Mouse (Mus musculus) adrenal gland, postnatal 14 days (tissue): ENCODE measurements around the gene Qtrt1. TPM values are rescaled to one million over a fixed set of nuclear protein-coding genes. Genes with fewer than 3 reads are reported as not detected.

ENCODE experiments used
- DNase-seq: peaks from one replicate; pipeline ENCODE4 v3.0.0; 2021; ENCODE audit warnings: mixed read lengths
- long read RNA-seq, 2 experiments: library from polyadenylated mRNA; stranded (forward); transcript quantifications; one replicate each; pipeline ENCODE4 v2.0.0; 2021
- total RNA-seq: library from RNA; stranded (reverse); gene quantifications from 2 replicates; pipeline ENCODE4 v1.2.3, GENCODE M21; 2021

The Qtrt1 gene
- 13.9 and 20.8 TPM in 2 replicates for total RNA-seq
- long read RNA-seq, experiment 1, transcript Qtrt1-201 (10 exons, 1,316 nt) = major isoform, 16 of 22 reads
- long read RNA-seq, experiment 1, partial matches to known transcripts = 0 of 22 reads
- long read RNA-seq, experiment 1, other reads (novel, unspliced or antisense) = 6 of 22 reads
- long read RNA-seq, experiment 2, transcript Qtrt1-201 (10 exons, 1,316 nt) = major isoform, 11 of 15 reads
- long read RNA-seq, experiment 2, partial matches to known transcripts = 1 of 15 reads
- long read RNA-seq, experiment 2, other reads (novel, unspliced or antisense) = 3 of 15 reads

- peak; percentile 90 for DNase-seq
Observed at GRCm38 (mm10) chr9:21411669-21412550, at the start of gene Qtrt1. Qtrt1 (plus strand) TSS chr9:21411837.

- peak; percentile 75 for DNase-seq
Observed at GRCm38 (mm10) chr9:21366541-21367220, 45.0 kb upstream of the Qtrt1 start.

- DNase-seq = peak; percentile 100
Observed at GRCm38 (mm10) chr9:21367357-21368111, 44.1 kb upstream of the Qtrt1 start, which contains the start of gene Ilf3. Ilf3 (plus strand) TSS chr9:21367871.

- DNase-seq = peak; percentile 86
Observed at GRCm38 (mm10) chr9:21368131-21368584, 43.5 kb upstream of the Qtrt1 start.

- DNase-seq = no peak
Observed at GRCm38 (mm10) chr9:21369080-21369479, 42.6 kb upstream of the Qtrt1 start.

GRCm38 (mm10) chr9:21370876-21371275 is 40.8 kb upstream of the Qtrt1 start:
- DNase-seq = no peak

- DNase-seq = no peak
Observed at GRCm38 (mm10) chr9:21372508-21372907, 39.1 kb upstream of the Qtrt1 start.

DNA sequence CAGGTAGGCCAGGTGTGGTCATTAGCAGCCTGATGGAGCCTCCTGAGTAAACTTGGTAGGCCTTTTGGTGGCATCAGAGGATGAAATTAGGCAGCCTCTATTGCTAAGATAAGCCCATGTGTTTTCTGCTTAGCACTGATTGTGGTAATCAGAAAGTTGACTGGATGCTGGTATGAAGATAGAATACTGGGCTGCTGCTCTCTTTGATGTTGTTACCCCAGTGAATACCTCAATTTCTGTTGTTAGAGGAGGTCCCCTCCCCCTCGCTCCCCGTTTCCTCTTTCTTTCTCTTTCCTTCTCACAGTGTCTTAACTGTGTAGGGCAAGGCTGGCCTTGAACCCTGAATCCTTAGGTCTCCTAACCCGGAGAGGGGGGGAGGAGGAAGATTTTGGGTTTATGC is 32.4 kb upstream of the Qtrt1 start:
- no peak for DNase-seq

DNA sequence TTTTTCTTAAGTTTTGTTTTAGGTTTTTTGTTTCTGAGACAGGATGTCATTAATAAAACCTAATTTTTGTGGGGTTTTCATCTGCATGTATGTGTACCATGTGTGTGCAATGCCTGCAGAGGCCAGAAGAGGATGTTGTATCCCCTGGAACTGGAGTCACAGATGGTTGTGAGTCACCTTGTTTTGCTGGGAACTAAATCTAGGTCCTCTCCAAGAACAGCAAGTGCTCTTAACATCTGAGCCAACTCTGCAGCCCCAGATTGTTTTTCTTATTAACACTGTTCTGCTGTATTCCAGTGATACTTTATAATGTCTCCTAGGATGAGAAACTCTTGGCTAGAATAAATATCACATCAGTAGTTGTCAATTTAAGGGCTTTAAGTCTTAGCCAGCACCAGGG is 30.8 kb upstream of the Qtrt1 start:
- no peak for DNase-seq

DNA sequence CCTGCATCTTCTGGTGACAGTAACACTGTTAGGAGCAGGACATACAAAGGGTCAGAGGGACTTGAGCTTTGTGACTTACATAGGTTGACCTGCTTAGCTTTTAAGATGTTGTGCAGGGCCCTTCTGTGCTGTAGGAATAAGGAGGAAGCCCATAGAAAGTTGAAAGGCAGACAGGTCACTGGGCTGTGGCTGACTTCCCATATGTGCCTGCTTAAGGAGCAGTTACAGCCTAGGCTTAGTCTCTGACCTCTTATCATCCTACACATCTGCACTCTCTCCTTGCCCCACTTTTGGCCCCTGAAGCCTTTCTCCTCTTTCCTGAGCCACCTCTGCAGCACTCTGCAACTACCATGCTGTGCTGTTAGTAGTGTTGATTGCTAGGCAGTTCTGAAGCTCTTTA is 27.7 kb upstream of the Qtrt1 start:
- no peak for DNase-seq

- DNase-seq = no peak
Observed at GRCm38 (mm10) chr9:21392646-21393175, 18.9 kb upstream of the Qtrt1 start.

DNA sequence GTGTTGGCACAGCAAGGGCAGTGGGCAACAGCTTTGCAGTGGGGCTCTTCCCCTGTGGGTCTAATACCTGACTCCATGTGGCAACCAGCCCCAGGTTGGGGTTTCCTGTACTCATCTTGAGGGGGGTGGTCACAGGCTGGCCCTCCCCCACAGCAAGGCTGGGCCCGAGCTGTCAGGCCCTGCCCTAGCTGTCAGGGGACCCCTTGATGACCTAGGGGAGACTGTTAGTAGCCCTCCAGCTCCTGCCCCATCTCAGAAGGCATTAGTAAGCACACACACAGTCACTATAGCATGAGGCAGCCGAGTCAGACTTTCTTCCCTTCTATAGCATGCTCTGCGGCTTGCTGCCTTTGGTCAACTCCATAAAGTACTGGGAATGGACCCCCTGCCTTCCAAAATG is 15.9 kb upstream of the Qtrt1 start:
- DNase-seq = no peak

GRCm38 (mm10) chr9:21397170-21397569 is 14.5 kb upstream of the Qtrt1 start:
- no peak for DNase-seq

- DNase-seq = no peak
Observed at GRCm38 (mm10) chr9:21401042-21401441, 10.6 kb upstream of the Qtrt1 start.

- no peak for DNase-seq
Observed at GRCm38 (mm10) chr9:21402764-21403253, 8.8 kb upstream of the Qtrt1 start.

DNA sequence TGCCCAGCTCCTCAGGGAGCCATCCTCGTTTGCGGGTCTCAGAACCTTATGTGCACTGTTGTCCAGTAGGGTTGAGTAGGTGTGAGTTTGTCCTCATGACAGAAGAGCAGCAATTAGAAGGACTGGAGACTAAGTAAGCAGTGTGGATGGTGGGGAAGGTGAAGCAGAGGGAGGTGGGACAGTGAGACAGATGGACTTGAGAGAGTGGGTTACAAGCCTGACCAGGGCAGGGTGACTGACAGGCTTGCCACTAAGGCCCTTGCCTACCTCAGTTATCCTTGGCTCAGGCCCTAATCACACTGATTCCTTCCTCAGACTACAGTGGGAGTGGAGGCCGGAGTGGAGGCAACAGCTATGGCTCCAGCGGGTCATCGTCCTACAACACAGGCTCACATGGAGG is 7.9 kb upstream of the Qtrt1 start:
- no peak for DNase-seq

DNA sequence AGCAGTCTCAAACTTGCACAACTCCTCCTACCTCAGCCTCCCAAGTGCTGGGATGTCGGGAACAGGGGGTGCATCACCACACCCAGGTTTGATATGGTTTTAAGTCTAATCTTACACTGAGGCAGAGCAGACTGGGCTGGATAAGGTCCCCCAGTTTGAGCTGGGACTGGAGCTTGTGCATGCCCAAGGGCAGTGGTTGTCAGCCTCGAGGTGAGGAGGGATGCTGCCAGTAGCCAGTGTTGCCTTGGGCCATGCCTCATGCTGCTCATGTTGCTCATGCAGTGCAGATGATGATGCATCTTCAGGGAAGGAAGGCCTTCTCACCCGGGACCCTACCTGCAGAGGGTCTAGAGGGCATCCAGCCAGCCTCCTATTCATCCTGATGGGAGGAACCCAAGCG is 6.1 kb upstream of the Qtrt1 start:
- no peak for DNase-seq

- DNase-seq = peak; percentile 82
Observed at GRCm38 (mm10) chr9:21407951-21408350, 3.7 kb upstream of the Qtrt1 start.

DNA sequence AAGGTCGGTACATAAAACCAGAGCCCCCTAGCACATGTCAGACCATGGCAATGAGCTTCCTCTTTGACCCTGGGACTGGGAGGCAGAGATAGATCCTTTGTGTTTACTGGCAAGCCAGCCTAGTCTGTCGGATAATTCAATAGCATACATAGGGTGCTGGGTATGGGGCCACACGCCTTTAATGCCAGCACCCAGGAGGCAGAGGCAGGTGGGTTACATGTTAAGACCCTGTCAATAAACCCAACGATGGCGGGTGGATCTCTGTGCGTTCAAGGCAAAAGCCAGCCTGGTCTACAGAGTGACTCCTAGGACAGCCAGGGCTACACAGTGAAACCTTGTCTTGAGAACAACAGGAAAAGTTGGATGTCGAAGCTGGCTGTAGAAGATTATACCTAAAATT is 3.0 kb upstream of the Qtrt1 start:
- DNase-seq = no peak

DNA sequence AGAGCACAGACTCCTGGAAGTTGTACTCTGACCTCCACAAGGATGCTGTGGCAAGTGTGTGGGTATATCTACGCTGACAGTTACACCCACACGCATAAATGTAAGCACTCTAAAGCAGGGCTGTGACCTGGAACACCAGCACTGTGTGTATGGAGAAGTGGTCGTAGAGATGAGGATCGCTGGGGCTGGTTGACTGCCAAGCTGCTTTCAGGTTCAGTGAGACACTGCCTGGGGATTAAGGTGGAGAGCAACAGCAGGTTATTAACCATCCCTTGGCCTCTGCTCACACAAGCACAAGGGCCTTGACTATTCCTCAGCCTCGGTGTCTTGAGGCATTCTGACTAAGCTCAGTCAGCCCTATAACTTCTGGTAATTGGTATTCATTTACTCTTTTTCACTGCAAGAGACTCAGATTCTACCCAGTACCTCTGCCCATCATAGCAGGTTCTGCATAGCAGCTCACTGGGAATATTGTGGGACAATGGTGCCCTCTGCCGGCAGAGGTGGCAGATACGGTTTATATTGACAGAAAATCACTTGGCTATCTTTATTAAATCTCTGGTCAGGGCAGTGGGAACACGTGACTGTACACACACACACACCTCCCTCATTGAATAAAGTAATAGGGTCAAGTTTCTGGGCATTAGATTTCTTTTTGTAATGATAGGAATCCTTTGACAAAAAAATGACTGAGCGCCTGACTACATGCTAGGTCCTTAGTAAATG is 1.9 kb upstream of the Qtrt1 start:
- peak; percentile 91 for DNase-seq

- no peak for DNase-seq
Observed at GRCm38 (mm10) chr9:21417866-21418265, 6.2 kb downstream of the Qtrt1 start.
